Mouse (Mus musculus) myocyte (in vitro differentiated cells): ENCODE data around the gene Adamts12.

ENCODE experiments used
- CEBPB ChIP-seq: IDR thresholded peaks from 2 replicates; pipeline ENCODE4 v1.6.1; 2011; ENCODE audit warnings: mild to moderate bottlenecking, moderate library complexity; ENCODE audit not compliant: poor library complexity, insufficient read depth, severe bottlenecking
- E2F4 ChIP-seq: IDR thresholded peaks from one replicate; pipeline ENCODE4 v1.6.1; 2011; ENCODE audit warnings: mild to moderate bottlenecking, control low read depth, moderate library complexity; ENCODE audit not compliant: insufficient read depth
- MAX ChIP-seq: IDR thresholded peaks from one replicate; pipeline ENCODE4 v1.6.1; 2011; ENCODE audit warnings: low read depth, mild to moderate bottlenecking, control low read depth
- MYOD1 ChIP-seq, 3 experiments: IDR thresholded peaks; one replicate each; pipeline ENCODE4 v1.6.1; 2011; ENCODE audit warnings: control low read depth in 2 of 3, low read depth in 2 of 3, mild to moderate bottlenecking in 2 of 3, moderate library complexity in 1 of 3; ENCODE audit not compliant: insufficient read length in 2 of 3, control insufficient read depth in 1 of 3
- POLR2A ChIP-seq: IDR thresholded peaks from one replicate; pipeline ENCODE4 v1.6.1; 2011; ENCODE audit warnings: low read depth, mild to moderate bottlenecking, control low read depth, moderate library complexity; ENCODE audit not compliant: insufficient read length
- POLR2AphosphoS2 ChIP-seq: IDR thresholded peaks from one replicate; pipeline ENCODE4 v1.6.1; 2011; ENCODE audit warnings: low read depth, control low read depth; ENCODE audit not compliant: insufficient read length
- SRF ChIP-seq: IDR thresholded peaks from one replicate; pipeline ENCODE4 v1.6.1; 2011; ENCODE audit warnings: low read depth; ENCODE audit not compliant: control insufficient read depth, insufficient read length
- TCF12 ChIP-seq: IDR thresholded peaks from one replicate; pipeline ENCODE4 v1.6.1; 2011; ENCODE audit warnings: mild to moderate bottlenecking, control low read depth; ENCODE audit not compliant: poor library complexity, insufficient read depth, severe bottlenecking
- TCF3 ChIP-seq: IDR thresholded peaks from one replicate; pipeline ENCODE4 v1.6.1; 2011; ENCODE audit warnings: low read depth, control low read depth; ENCODE audit not compliant: insufficient read length
- USF1 ChIP-seq: IDR thresholded peaks from one replicate; pipeline ENCODE4 v1.6.1; 2011; ENCODE audit warnings: low read depth, mild to moderate bottlenecking, control low read depth, moderate library complexity

- TF ChIP-seq TCF12 (no peak), POLR2A (no peak), MAX (no peak), POLR2AphosphoS2 (no peak), USF1 (no peak), E2F4 (no peak), MYOD1 (IDR thresholded peaks at IDR 0.05; ENCODE audit: control insufficient read depth in 1 of 3, insufficient read length in 2 of 3, low read depth in 2 of 3) (no peak), SRF (no peak), TCF3 (no peak), CEBPB (no peak)
These were observed 27.3 kb upstream of the Adamts12 start for GRCm38 (mm10) chr15:11037376-11037695.
